Mouse (Mus musculus) embryonic facial prominence, embryonic 13.5 days (tissue): ENCODE results near the gene Gja4. TPM values are rescaled to one million over a fixed set of nuclear protein-coding genes. Genes with fewer than 3 reads are reported as not detected.

Source experiments
- ATAC-seq: fragments of 200-750 bp; cut with Nextera tagmentation; 2 replicates; pipeline ENCODE4 v1.8.0; 2017; ENCODE audit warnings: low read depth; ENCODE audit not compliant: insufficient number of reproducible peaks, insufficient read depth, low FRiP score, low TSS enrichment
- H3K27ac ChIP-seq: fragments of 300-500 bp; sonication (generic); 2 replicates; pipeline ENCODE4 v1.5.1; 2015; ENCODE audit warnings: moderate library complexity, mild to moderate bottlenecking, inconsistent platforms
- H3K27me3 ChIP-seq: fragments of 300-500 bp; sonication (generic); 2 replicates; pipeline ENCODE4 v1.6.1; 2015; ENCODE audit warnings: mild to moderate bottlenecking, inconsistent platforms
- H3K36me3 ChIP-seq: fragments of 300-500 bp; sonication (generic); 2 replicates; pipeline ENCODE4 v1.6.1; 2015; ENCODE audit warnings: mild to moderate bottlenecking, inconsistent platforms
- H3K4me1 ChIP-seq: fragments of 300-500 bp; sonication (generic); 2 replicates; pipeline ENCODE4 v1.6.1; 2015; ENCODE audit warnings: inconsistent platforms
- H3K4me2 ChIP-seq: fragments of 300-500 bp; sonication (generic); 2 replicates; pipeline ENCODE4 v1.6.1; 2015; ENCODE audit warnings: moderate library complexity, mild to moderate bottlenecking, inconsistent platforms
- H3K4me3 ChIP-seq: fragments of 300-500 bp; sonication (generic); 2 replicates; pipeline ENCODE4 v1.5.1; 2015; ENCODE audit warnings: mild to moderate bottlenecking, inconsistent platforms
- H3K9ac ChIP-seq: fragments of 300-500 bp; sonication (generic); 2 replicates; pipeline ENCODE4 v1.6.1; 2015; ENCODE audit warnings: mild to moderate bottlenecking, inconsistent platforms
- H3K9me3 ChIP-seq: fragments of 300-500 bp; sonication (generic); 2 replicates; pipeline ENCODE4 v1.6.1; 2016; ENCODE audit warnings: inconsistent platforms
- WGBS: fragments of 180-500 bp; shearing (Covaris S2); methylation state at CpG from one replicate; pipeline ENCODE4 v1.1.7; 2015; ENCODE audit warnings: mixed read lengths; 5-methylcytosine and 5-hydroxymethylcytosine counted together
- polyA plus RNA-seq: library from polyadenylated mRNA; unstranded; fragments of >200 nt; fragmentation: Nextera tagmentation; extraction: Ambion mirVana; gene quantifications from 2 replicates; pipeline ENCODE4 v1.2.1, GENCODE M21; 2015

The Gja4 gene
- polyA plus RNA-seq, 1 experiment from 2014 or later = 11.1 TPM

GRCm38 (mm10) chr4:127323651-127324050 lies 9.8 kb upstream of the Gja4 start:
- 91% methylated on average over 3 of the region's 3 CpGs for WGBS
- Histone ChIP-seq H3K9me3 (no peaks in the 10 kb centered on the region), H3K4me1 (no peaks in the 10 kb centered on the region), H3K27me3 (peaks cover 31% of the 10 kb centered on the region), H3K9ac (no peak overlapping the region), H3K4me2 (no peak overlapping the region), H3K36me3 (no peaks in the 10 kb centered on the region), H3K27ac (no peak overlapping the region), H3K4me3 (no peak overlapping the region)
- ATAC-seq = no peak

- H3K27ac ChIP-seq = no peak overlapping the region
- no peaks in the 10 kb centered on the region for H3K4me1 ChIP-seq
- no peaks in the 10 kb centered on the region for H3K9me3 ChIP-seq
- H3K9ac ChIP-seq = no peak overlapping the region
- ATAC-seq = no peak
- H3K4me3 ChIP-seq = no peak overlapping the region
- no peak overlapping the region for H3K4me2 ChIP-seq
- no peaks in the 10 kb centered on the region for H3K36me3 ChIP-seq
- peaks cover 3% of the 10 kb centered on the region for H3K27me3 ChIP-seq
- WGBS = 4% methylated on average over 3 of the region's 3 CpGs
Observed at GRCm38 (mm10) chr4:127319613-127320012, 5.8 kb upstream of the Gja4 start.

- H3K4me1 ChIP-seq = peaks cover 19% of the 10 kb centered on the region
- no peak overlapping the region for H3K9ac ChIP-seq
- H3K36me3 ChIP-seq = no peaks in the 10 kb centered on the region
- no peak for ATAC-seq
- 56% methylated on average over 4 of the region's 4 CpGs for WGBS
- no peaks in the 10 kb centered on the region for H3K9me3 ChIP-seq
- H3K4me2 ChIP-seq = no peak overlapping the region
- peaks cover 25% of the 10 kb centered on the region for H3K27me3 ChIP-seq
- no peak overlapping the region for H3K27ac ChIP-seq
- H3K4me3 ChIP-seq = no peak overlapping the region
Observed at GRCm38 (mm10) chr4:127317143-127317542, 3.3 kb upstream of the Gja4 start.

GRCm38 (mm10) chr4:127315753-127316152 lies 1.9 kb upstream of the Gja4 start:
- H3K4me1 ChIP-seq = peaks cover 19% of the 10 kb centered on the region
- WGBS = 84% methylated on average over 8 of the region's 8 CpGs
- peaks cover 33% of the 10 kb centered on the region for H3K27me3 ChIP-seq
- no peak overlapping the region for H3K4me2 ChIP-seq
- no peaks in the 10 kb centered on the region for H3K9me3 ChIP-seq
- H3K27ac ChIP-seq = no peak overlapping the region
- H3K4me3 ChIP-seq = no peak overlapping the region
- H3K36me3 ChIP-seq = no peaks in the 10 kb centered on the region
- H3K9ac ChIP-seq = no peak overlapping the region
- no peak for ATAC-seq

- Histone ChIP-seq H3K9me3 (no peaks in the 10 kb centered on the region), H3K27me3 (peaks cover 33% of the 10 kb centered on the region), H3K27ac (no peak overlapping the region), H3K9ac (peak overlapping the region; percentile 72), H3K4me3 (peak overlapping the region; percentile 54), H3K4me1 (peaks cover 19% of the 10 kb centered on the region), H3K36me3 (no peaks in the 10 kb centered on the region), H3K4me2 (peak overlapping the region; percentile 95)
- no peak for ATAC-seq
- 45% methylated on average over 9 of the region's 9 CpGs for WGBS
Observed at GRCm38 (mm10) chr4:127314585-127314984, 746 bp upstream of the Gja4 start.

GRCm38 (mm10) chr4:127312349-127312748 lies 1.5 kb downstream of the Gja4 start:
- 68% methylated on average over 24 of the region's 24 CpGs for WGBS
- Histone ChIP-seq H3K4me1 (peaks cover 19% of the 10 kb centered on the region), H3K36me3 (no peaks in the 10 kb centered on the region), H3K9ac (no peak overlapping the region), H3K27me3 (peaks cover 33% of the 10 kb centered on the region), H3K27ac (no peak overlapping the region), H3K9me3 (no peaks in the 10 kb centered on the region), H3K4me2 (no peak overlapping the region), H3K4me3 (no peak overlapping the region)
- no peak for ATAC-seq

GRCm38 (mm10) chr4:127311561-127311960 lies 2.3 kb downstream of the Gja4 start:
- H3K36me3 ChIP-seq = no peaks in the 10 kb centered on the region
- 52% methylated on average over 9 of the region's 9 CpGs for WGBS
- H3K4me2 ChIP-seq = no peak overlapping the region
- peaks cover 19% of the 10 kb centered on the region for H3K4me1 ChIP-seq
- H3K9ac ChIP-seq = no peak overlapping the region
- no peak for ATAC-seq
- no peaks in the 10 kb centered on the region for H3K9me3 ChIP-seq
- no peak overlapping the region for H3K27ac ChIP-seq
- peaks cover 33% of the 10 kb centered on the region for H3K27me3 ChIP-seq
- H3K4me3 ChIP-seq = no peak overlapping the region

- ATAC-seq = no peak
- H3K9ac ChIP-seq = no peak overlapping the region
- 58% methylated on average over 2 of the region's 2 CpGs for WGBS
Observed at GRCm38 (mm10) chr4:127306915-127307314, 6.9 kb downstream of the Gja4 start.

GRCm38 (mm10) chr4:127303796-127304195 lies 10.0 kb downstream of the Gja4 start:
- H3K9ac ChIP-seq = no peak overlapping the region
- no peaks in the 10 kb centered on the region for H3K36me3 ChIP-seq
- H3K9me3 ChIP-seq = no peaks in the 10 kb centered on the region
- H3K4me2 ChIP-seq = no peak overlapping the region
- WGBS = 84% methylated on average over 3 of the region's 3 CpGs
- no peaks in the 10 kb centered on the region for H3K27me3 ChIP-seq
- H3K27ac ChIP-seq = no peak overlapping the region
- ATAC-seq = no peak
- H3K4me3 ChIP-seq = no peak overlapping the region
- H3K4me1 ChIP-seq = no peaks in the 10 kb centered on the region

More at GRCm38 (mm10) chr4:127306915-127307314, 6.9 kb downstream of the Gja4 start:
- Histone ChIP-seq H3K4me1 (no peaks in the 10 kb centered on the region), H3K4me2 (no peak overlapping the region), H3K27ac (no peak overlapping the region), H3K36me3 (no peaks in the 10 kb centered on the region), H3K27me3 (peaks cover 6% of the 10 kb centered on the region), H3K9me3 (no peaks in the 10 kb centered on the region), H3K4me3 (no peak overlapping the region)

- Histone ChIP-seq H3K9me3 (no peaks in the 10 kb centered on the region), H3K4me1 (no peaks in the 10 kb centered on the region), H3K36me3 (no peaks in the 10 kb centered on the region), H3K9ac (no peak overlapping the region), H3K27ac (no peak overlapping the region), H3K27me3 (no peaks in the 10 kb centered on the region), H3K4me2 (no peak overlapping the region), H3K4me3 (no peak overlapping the region)
- ATAC-seq = no peak
- 72% methylated on average over 5 of the region's 5 CpGs for WGBS
Observed at GRCm38 (mm10) chr4:127300503-127300902, 13.3 kb downstream of the Gja4 start.

GRCm38 (mm10) chr4:127292631-127293030 lies 21.2 kb downstream of the Gja4 start:
- no peak overlapping the region for H3K9ac ChIP-seq
- H3K27ac ChIP-seq = no peak overlapping the region
- no peak overlapping the region for H3K4me2 ChIP-seq
- no peaks in the 10 kb centered on the region for H3K4me1 ChIP-seq
- no peaks in the 10 kb centered on the region for H3K27me3 ChIP-seq
- 80% methylated on average over 5 of the region's 5 CpGs for WGBS
- no peak for ATAC-seq
- H3K4me3 ChIP-seq = no peak overlapping the region
- H3K36me3 ChIP-seq = no peaks in the 10 kb centered on the region
- no peaks in the 10 kb centered on the region for H3K9me3 ChIP-seq

GRCm38 (mm10) chr4:127289039-127289548 lies 24.7 kb downstream of the Gja4 start:
- no peak overlapping the region for H3K27ac ChIP-seq
- no peak for ATAC-seq
- no peak overlapping the region for H3K9ac ChIP-seq
- H3K36me3 ChIP-seq = no peaks in the 10 kb centered on the region
- H3K4me1 ChIP-seq = 0 out of 2 replicates have a peak, but pooled peaks cover 3% of the 10 kb centered on the region
- 70% methylated on average over 6 of the region's 6 CpGs for WGBS
- no peak overlapping the region for H3K4me3 ChIP-seq
- H3K4me2 ChIP-seq = no peak overlapping the region
- no peaks in the 10 kb centered on the region for H3K27me3 ChIP-seq
- no peaks in the 10 kb centered on the region for H3K9me3 ChIP-seq
